Mouse (Mus musculus) forebrain, embryonic 14.5 days (tissue): Measurements from ENCODE around the gene Rpl31. TPM values are rescaled to one million over a fixed set of nuclear protein-coding genes. Genes with fewer than 3 reads are reported as not detected.

ENCODE experiments used
- polyA plus RNA-seq: library from polyadenylated mRNA; unstranded; fragments of >200 nt; fragmentation: Nextera tagmentation; extraction: Ambion mirVana; gene quantifications from 2 replicates; pipeline ENCODE4 v1.2.1, GENCODE M21; 2014

Rpl31 gene
- polyA plus RNA-seq, 1 experiment from 2014 or later, result 533 TPM

Other genes starting within 250 kb of the Rpl31 start
- 0.27 and 0.89 TPM in 2 replicates for gene Npas2, start 174.1 kb upstream of the Rpl31 start, polyA plus RNA-seq
- 4.7 and 7.3 TPM in 2 replicates for gene Tbc1d8, start 110.9 kb downstream of the Rpl31 start, polyA plus RNA-seq
- gene Cnot11, start 167.2 kb downstream of the Rpl31 start, polyA plus RNA-seq, result 19.7 and 19.8 TPM in 2 replicates
- gene Rnf149, start 209.6 kb downstream of the Rpl31 start, polyA plus RNA-seq, result 12.2 and 16.7 TPM in 2 replicates